Mouse (Mus musculus) spleen, adult 2 months (tissue): Measurements from ENCODE around the gene Myh9.

Source experiments
- CTCF ChIP-seq: fragments of 200-500 bp; IDR thresholded peaks from 2 replicates; pipeline ENCODE4 v1.5.1; 2011; ENCODE audit warnings: mild to moderate bottlenecking, inconsistent platforms; ENCODE audit not compliant: insufficient read depth, insufficient read length, insufficient replicate concordance; ENCODE audit errors: extremely low read depth
- POLR2A ChIP-seq: fragments of 200-500 bp; IDR thresholded peaks from 2 replicates; pipeline ENCODE4 v1.6.1; 2011; ENCODE audit warnings: low read depth, low read length, inconsistent platforms

DNA sequence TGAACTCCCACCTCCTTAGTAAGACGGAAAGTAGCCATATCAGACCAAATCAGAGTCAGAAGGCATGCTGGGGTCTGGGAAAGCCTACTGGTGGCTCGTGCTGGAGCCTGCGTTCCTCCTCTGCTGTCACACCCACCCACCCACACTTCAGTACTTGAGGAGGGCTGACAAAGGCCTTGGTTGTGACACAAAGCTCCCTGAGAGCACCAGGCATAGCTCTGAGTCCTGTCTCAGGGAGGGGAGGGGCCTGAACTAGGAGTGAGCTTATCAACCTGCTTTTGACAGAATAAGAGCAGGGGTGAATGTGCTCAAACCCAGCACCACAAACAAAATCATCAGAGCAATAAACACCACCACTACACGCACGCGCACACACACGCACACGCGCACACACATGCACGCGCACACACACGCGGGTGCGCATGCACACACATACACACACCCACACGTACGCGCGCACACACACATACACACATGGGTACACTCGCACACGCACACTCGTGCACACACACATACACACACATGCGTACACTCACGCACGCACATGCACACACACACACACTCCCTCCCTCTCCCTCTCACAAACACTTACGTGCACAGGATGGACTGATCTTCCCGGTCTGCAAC lies 45.5 kb downstream of the Myh9 start:
- TF ChIP-seq POLR2A (no peak), CTCF (no peak)
